ENCODE assay signal across 32 mouse cellular contexts in the genomic region with DNA sequence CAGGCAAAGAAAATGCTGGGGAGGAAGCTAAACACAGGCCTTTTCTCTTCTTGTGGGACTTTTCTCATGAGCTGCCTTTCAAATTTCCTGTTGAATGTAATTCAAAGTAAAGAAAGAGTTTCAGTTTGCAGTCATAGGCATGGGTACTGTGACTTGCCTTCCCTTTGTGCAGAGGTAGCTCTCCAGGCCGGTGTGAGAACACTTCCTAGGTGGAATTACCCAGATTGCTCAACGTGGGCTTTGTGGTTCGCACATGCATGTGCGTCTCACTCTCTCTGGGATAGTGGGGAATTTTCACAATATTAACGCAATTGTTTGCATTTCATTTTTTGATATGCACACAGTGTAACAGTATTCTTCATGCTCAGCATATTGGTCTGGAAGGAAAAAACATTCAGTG.
DNase-seq lines count a peak whose midpoint lies in the region; ATAC-seq and TF ChIP-seq lines count a peak whose summit lies in the region.
"Had no signal": no experiment of that assay in that cellular context is flagged by ENCODE, and none has a peak within 500 bp of the region (broad histone marks: within the 10 kb centered on the region; RNA-seq: fewer than 3 reads in every experiment).

No protein-coding gene starts in this region.

- no peak for TF ChIP-seq POLR2A in spleen, adult 2 months (IDR thresholded peaks at IDR 0.05; ENCODE audit: low read depth, low read length)

- no peak for TF ChIP-seq CTCF in spleen, adult 2 months (IDR thresholded peaks at IDR 0.05; ENCODE audit: extremely low read depth, insufficient read depth, insufficient read length, insufficient replicate concordance)

- H3K27me3 ChIP-seq in spleen, adult 2 months (ENCODE audit: control insufficient read depth, insufficient read depth, low read length): no peaks in the 10 kb centered on the region
- H3K27me3 ChIP-seq: embryonic facial prominence, embryonic 13.5 days; forebrain, embryonic 15.5 days; hindbrain, embryonic 15.5 days; intestine, embryonic 15.5 days; limb, embryonic 13.5 days; liver, embryonic 13.5 days; megakaryocyte, embryonic 14.5 days; midbrain, embryonic 12.5 days; neural tube, embryonic 15.5 days had no signal

- H3K36me3 ChIP-seq in spleen, adult 2 months (ENCODE audit: control insufficient read depth, insufficient read depth, low read length): no peaks in the 10 kb centered on the region
- H3K36me3 ChIP-seq: embryonic facial prominence, embryonic 13.5 days; forebrain, embryonic 10.5 days; forebrain, embryonic 15.5 days; hindbrain, embryonic 15.5 days; intestine, embryonic 15.5 days; limb, embryonic 13.5 days; liver, embryonic 13.5 days; midbrain, embryonic 12.5 days; neural tube, embryonic 15.5 days had no signal

- H3K4me1 ChIP-seq in spleen, adult 2 months (ENCODE audit: control insufficient read depth, insufficient read depth, insufficient read length): peaks cover 16% of the 10 kb centered on the region; the same call in 1 of the 2 replicates
- H3K4me1 ChIP-seq: embryonic facial prominence, embryonic 13.5 days; forebrain, embryonic 10.5 days; forebrain, embryonic 15.5 days; hindbrain, embryonic 15.5 days; intestine, embryonic 15.5 days; midbrain, embryonic 12.5 days; neural tube, embryonic 15.5 days had no signal

- DNase-seq in spleen, adult 2 months (ENCODE audit: low read depth in 1 of 2, low spot score in 2 of 2): no peak
- no peak for DNase-seq in spleen, postnatal 14 days (ENCODE audit: low spot score in 2 of 2)
- peak; percentile 70 for DNase-seq in CD4-positive helper T cell, adult 2 months (ENCODE audit: low read depth, low spot score)
- peak; percentile 60 for DNase-seq in CD4-positive, CD25-positive, alpha-beta regulatory T cell, adult 2 months (ENCODE audit: low read depth, low spot score)
- no peak for DNase-seq in layer of hippocampus, postnatal 14 days (ENCODE audit: low spot score in 2 of 2)
- no peak for DNase-seq in left cerebral cortex, adult 11 months (ENCODE audit: low spot score)
- DNase-seq: adrenal gland, adult 2 months; adrenal gland, postnatal 36 days; B cell, adult 2 months; cerebellum, adult 18-20 months; cerebellum, postnatal 10 days; gastrocnemius, postnatal 36 days; kidney, adult 8-10 months; layer of hippocampus, adult 9-11 months; liver, embryonic 13.5 days; lung, adult 18-20 months; lung, postnatal 4 days; retina, postnatal 1 day; right cerebral cortex, postnatal 14 days had no signal

- 62% methylated on average over 5 of the region's 5 CpGs for WGBS in spleen, adult 2 months

- peak overlapping the region; percentile 42 for H3K27ac ChIP-seq in spleen, adult 2 months (ENCODE audit: insufficient read depth, low read length)
- H3K27ac ChIP-seq: embryonic facial prominence, embryonic 13.5 days; forebrain, embryonic 10.5 days; forebrain, embryonic 15.5 days; hindbrain, embryonic 15.5 days; intestine, embryonic 15.5 days; kidney, postnatal 0 days; left cerebral cortex, adult 2 months; limb, embryonic 13.5 days; liver, embryonic 13.5 days; midbrain, embryonic 12.5 days; neural tube, embryonic 15.5 days had no signal

- ATAC-seq in granulocyte monocyte progenitor cell, adult 5-6 weeks (replicated peaks; ENCODE audit: poor library complexity, severe bottlenecking): peak; percentile 78
- ATAC-seq: forebrain, embryonic 15.5 days; intestine, embryonic 15.5 days; lung, postnatal 0 days had no signal

- H3K4me3 ChIP-seq in spleen, adult 2 months (ENCODE audit: extremely low read depth, insufficient read depth, insufficient read length): no peak overlapping the region
- H3K4me3 ChIP-seq: embryonic facial prominence, embryonic 13.5 days; forebrain, embryonic 10.5 days; forebrain, embryonic 15.5 days; hindbrain, embryonic 15.5 days; intestine, embryonic 15.5 days; left cerebral cortex, adult 2 months; limb, embryonic 13.5 days; liver, embryonic 13.5 days; midbrain, embryonic 12.5 days; neural tube, embryonic 15.5 days had no signal

Comparison
In these comparisons a context has a peak if more than half of its experiments do, and no peak if none do; other contexts are left out.
1. DNase-seq: peak in CD4-positive helper T cell, adult 2 months (single experiment) and CD4-positive, CD25-positive, alpha-beta regulatory T cell, adult 2 months (single experiment); none in spleen, adult 2 months (0 of 2), spleen, postnatal 14 days (0 of 2), layer of hippocampus, postnatal 14 days (0 of 2) and left cerebral cortex, adult 11 months (single experiment).